In genomic region chr16:30869136-30869909, GRCm38 (mm10) we compare ENCODE assay signal across 11 mouse cellular contexts.
DNase-seq lines count a peak whose midpoint lies in the region; ATAC-seq and TF ChIP-seq lines count a peak whose summit lies in the region.
"Had no signal": no experiment of that assay in that cellular context is flagged by ENCODE, and none has a peak within 500 bp of the region (broad histone marks: within the 10 kb centered on the region; RNA-seq: fewer than 3 reads in every experiment).

No protein-coding gene starts in this region.

- H3K9me3 ChIP-seq in forebrain, embryonic 10.5 days = peaks cover 6% of the 10 kb centered on the region; the same call in 1 of the 2 replicates
- no peaks in the 10 kb centered on the region for H3K9me3 ChIP-seq in forebrain, embryonic 15.5 days
- H3K9me3 ChIP-seq in heart, postnatal 0 days (replicated peaks; ENCODE audit: control insufficient read depth, low read length) = no peaks in the 10 kb centered on the region
- H3K9me3 ChIP-seq: midbrain, embryonic 13.5 days had no signal

- H3K27me3 ChIP-seq in forebrain, embryonic 10.5 days (ENCODE audit: poor library complexity, severe bottlenecking) = no peaks in the 10 kb centered on the region
- no peaks in the 10 kb centered on the region for H3K27me3 ChIP-seq in forebrain, embryonic 15.5 days
- H3K27me3 ChIP-seq in heart, postnatal 0 days (ENCODE audit: control insufficient read depth, insufficient read depth, low read length) = no peaks in the 10 kb centered on the region
- no peaks in the 10 kb centered on the region for H3K27me3 ChIP-seq in testis, adult 2 months (ENCODE audit: control insufficient read depth, insufficient read depth, low read length)
- H3K27me3 ChIP-seq: midbrain, embryonic 13.5 days had no signal

- H3K4me3 ChIP-seq in forebrain, embryonic 10.5 days = no peak overlapping the region
- H3K4me3 ChIP-seq in forebrain, embryonic 15.5 days = no peak overlapping the region
- H3K4me3 ChIP-seq in heart, postnatal 0 days (ENCODE audit: low read depth, low read length) = no peak overlapping the region
- peak overlapping the region; percentile 90 for H3K4me3 ChIP-seq in testis, adult 2 months (ENCODE audit: control insufficient read depth, low read depth, low read length)
- H3K4me3 ChIP-seq: midbrain, embryonic 13.5 days had no signal

- TF ChIP-seq EP300 in heart, postnatal 0 days (IDR thresholded peaks at IDR 0.05; ENCODE audit: low read depth) = no peak

- WGBS in forebrain, embryonic 10.5 days = 89% methylated on average over 7 of the region's 7 CpGs
- WGBS in forebrain, embryonic 15.5 days = 88% methylated on average over 7 of the region's 7 CpGs
- 78% methylated on average over 7 of the region's 7 CpGs for WGBS in heart, postnatal 0 days

- TF ChIP-seq CTCF in heart, postnatal 0 days (IDR thresholded peaks at IDR 0.05; ENCODE audit: low read depth) = no peak
- TF ChIP-seq CTCF in testis, adult 2 months (IDR thresholded peaks at IDR 0.05; ENCODE audit: control insufficient read depth, insufficient read depth, insufficient replicate concordance, low read depth, low read length) = no peak

- H3K36me3 ChIP-seq in forebrain, embryonic 10.5 days (replicated peaks) = no peaks in the 10 kb centered on the region
- H3K36me3 ChIP-seq in forebrain, embryonic 15.5 days = no peaks in the 10 kb centered on the region
- no peaks in the 10 kb centered on the region for H3K36me3 ChIP-seq in heart, postnatal 0 days (replicated peaks; ENCODE audit: control insufficient read depth, insufficient read depth, low read length)
- H3K36me3 ChIP-seq in testis, adult 2 months (ENCODE audit: control insufficient read depth, insufficient read depth, low read length) = no peaks in the 10 kb centered on the region
- H3K36me3 ChIP-seq: midbrain, embryonic 13.5 days had no signal

- H3K9ac ChIP-seq in forebrain, embryonic 15.5 days (replicated peaks) = no peak overlapping the region
- no peak overlapping the region for H3K9ac ChIP-seq in heart, postnatal 0 days (replicated peaks; ENCODE audit: low read depth, low read length)
- H3K9ac ChIP-seq: midbrain, embryonic 13.5 days had no signal

- TF ChIP-seq POLR2A in testis, adult 2 months (IDR thresholded peaks at IDR 0.05; ENCODE audit: control insufficient read depth, low read depth, low read length) = no peak

- peaks cover 30% of the 10 kb centered on the region for H3K4me1 ChIP-seq in forebrain, embryonic 10.5 days
- peaks cover 14% of the 10 kb centered on the region for H3K4me1 ChIP-seq in forebrain, embryonic 15.5 days
- peaks cover 12% of the 10 kb centered on the region; the same call in 1 of the 2 replicates for H3K4me1 ChIP-seq in heart, postnatal 0 days (ENCODE audit: control insufficient read depth, insufficient read depth)
- H3K4me1 ChIP-seq in testis, adult 2 months (ENCODE audit: control insufficient read depth, insufficient read depth, low read length) = peaks cover 20% of the 10 kb centered on the region

- 0 out of 2 replicates have a peak overlapping the region, but pooled peaks have one; percentile 0 for H3K27ac ChIP-seq in forebrain, embryonic 10.5 days
- H3K27ac ChIP-seq in forebrain, embryonic 15.5 days (replicated peaks) = no peak overlapping the region
- peak overlapping the region; percentile 56 for H3K27ac ChIP-seq in heart, postnatal 0 days (ENCODE audit: low read depth)
- peak overlapping the region; percentile 83 for H3K27ac ChIP-seq in testis, adult 2 months (ENCODE audit: control insufficient read depth, insufficient read depth, low read depth, low read length)
- H3K27ac ChIP-seq: hindbrain, postnatal 0 days; midbrain, embryonic 13.5 days had no signal

- no peak for ATAC-seq in forebrain, embryonic 15.5 days (replicated peaks)
- no peak for ATAC-seq in heart, postnatal 0 days (ENCODE audit: insufficient read depth, low read depth)
- ATAC-seq: hindbrain, postnatal 0 days; midbrain, embryonic 13.5 days had no signal

- no peak overlapping the region for H3K4me2 ChIP-seq in forebrain, embryonic 15.5 days (replicated peaks)
- H3K4me2 ChIP-seq in heart, postnatal 0 days (ENCODE audit: low read depth, low read length) = no peak overlapping the region
- H3K4me2 ChIP-seq: midbrain, embryonic 13.5 days had no signal

- DNase-seq in forebrain, embryonic 10.5 days (ENCODE audit: extremely low spot score, low spot score) = no peak
- no peak for DNase-seq in heart, postnatal 0 days (ENCODE audit: low spot score)
- no peak for DNase-seq in heart, adult 18-20 months
- DNase-seq in testis, postnatal 14 days (ENCODE audit: low spot score) = no peak
- DNase-seq in right cerebral cortex, postnatal 14 days = no peak
- no peak for DNase-seq in cerebellum, adult 9-11 months
- DNase-seq: layer of hippocampus, postnatal 36 days had no signal
